Comparison of ENCODE assay signal across 10 mouse cellular contexts in the genomic region with DNA sequence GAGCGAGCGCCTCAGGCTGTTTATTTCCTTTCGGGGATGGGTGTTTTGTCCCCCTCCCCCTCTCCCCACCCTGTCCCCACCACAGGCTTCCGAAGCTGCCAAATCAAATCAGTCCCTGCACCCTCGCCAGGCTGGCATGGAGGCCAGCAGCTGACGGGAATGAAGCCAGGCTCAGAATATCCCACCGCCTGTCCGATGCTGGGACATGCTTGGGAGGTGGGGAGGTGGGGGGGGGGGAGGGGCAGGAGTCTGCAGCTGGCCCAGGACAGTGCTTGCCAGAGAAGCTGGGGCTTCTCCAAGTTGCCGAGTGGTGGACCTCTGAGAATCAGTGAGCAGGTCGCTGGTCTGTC. TPM values are rescaled to one million over a fixed set of nuclear protein-coding genes. Genes with fewer than 3 reads are reported as not detected.
A peak's percentile ranks its signal among the peaks of the same experiment; 100 is the strongest.
DNase-seq lines count a peak whose midpoint lies in the region; ATAC-seq and TF ChIP-seq lines count a peak whose summit lies in the region.
"Had no signal": no experiment of that assay in that cellular context is flagged by ENCODE, and none has a peak within 500 bp of the region (broad histone marks: within the 10 kb centered on the region; RNA-seq: fewer than 3 reads in every experiment).

No protein-coding gene starts in this region.

- WGBS in intestine, postnatal 0 days: 52% methylated on average over 10 of the region's 10 CpGs
- WGBS in intestine, embryonic 16.5 days: 42% methylated on average over 10 of the region's 10 CpGs
- 53% methylated on average over 10 of the region's 10 CpGs for WGBS in kidney, embryonic 15.5 days

- no peak overlapping the region for H3K4me2 ChIP-seq in intestine, postnatal 0 days (replicated peaks; ENCODE audit: low read depth)
- no peak overlapping the region for H3K4me2 ChIP-seq in intestine, embryonic 16.5 days (ENCODE audit: low read depth, low read length)
- no peak overlapping the region for H3K4me2 ChIP-seq in kidney, embryonic 15.5 days
- H3K4me2 ChIP-seq: embryonic facial prominence, embryonic 12.5 days had no signal

- no peak for TF ChIP-seq CTCF in intestine, postnatal 0 days (IDR thresholded peaks at IDR 0.05; ENCODE audit: low read depth)
- no peak for TF ChIP-seq CTCF in brain, embryonic 14.5 days (IDR thresholded peaks at IDR 0.05; ENCODE audit: borderline replicate concordance, extremely low read depth, insufficient read depth, insufficient read length)

- DNase-seq in brain, embryonic 14.5 days (ENCODE audit: low read depth): peak; percentile 89
- peak; percentile 67 to 69 for DNase-seq in gastrocnemius, postnatal 36 days
- DNase-seq in layer of hippocampus, adult 9-11 months: peak; percentile 79
- DNase-seq in kidney, postnatal 14 days: no peak
- DNase-seq in urinary bladder, postnatal 36 days (ENCODE audit: low spot score in 2 of 2): no peak

- no peak overlapping the region for H3K4me3 ChIP-seq in intestine, postnatal 0 days (ENCODE audit: low read depth, low read length)
- H3K4me3 ChIP-seq in intestine, embryonic 16.5 days (ENCODE audit: low read length): no peak overlapping the region
- no peak overlapping the region for H3K4me3 ChIP-seq in kidney, embryonic 15.5 days (replicated peaks)
- H3K4me3 ChIP-seq: embryonic facial prominence, embryonic 12.5 days had no signal

- no peak overlapping the region for H3K27ac ChIP-seq in intestine, postnatal 0 days (ENCODE audit: low read depth, low read length)
- H3K27ac ChIP-seq in intestine, embryonic 16.5 days (ENCODE audit: low read length): no peak overlapping the region
- H3K27ac ChIP-seq in kidney, embryonic 15.5 days: no peak overlapping the region
- H3K27ac ChIP-seq: embryonic facial prominence, embryonic 12.5 days; macrophage had no signal

- H3K9ac ChIP-seq in intestine, postnatal 0 days (ENCODE audit: low read depth, low read length): 0 out of 2 replicates have a peak overlapping the region, but pooled peaks have one; percentile 22
- no peak overlapping the region for H3K9ac ChIP-seq in intestine, embryonic 16.5 days (ENCODE audit: low read depth, low read length)
- no peak overlapping the region for H3K9ac ChIP-seq in kidney, embryonic 15.5 days
- H3K9ac ChIP-seq: embryonic facial prominence, embryonic 12.5 days had no signal

- H3K36me3 ChIP-seq in intestine, postnatal 0 days (ENCODE audit: control insufficient read depth, insufficient read depth): no peaks in the 10 kb centered on the region
- H3K36me3 ChIP-seq in intestine, embryonic 16.5 days (ENCODE audit: control insufficient read depth, insufficient read depth, low read length): no peaks in the 10 kb centered on the region
- no peaks in the 10 kb centered on the region for H3K36me3 ChIP-seq in kidney, embryonic 15.5 days
- H3K36me3 ChIP-seq: embryonic facial prominence, embryonic 12.5 days had no signal

- no peaks in the 10 kb centered on the region for H3K4me1 ChIP-seq in intestine, postnatal 0 days (replicated peaks; ENCODE audit: control insufficient read depth, insufficient read depth, low read length)
- H3K4me1 ChIP-seq in intestine, embryonic 16.5 days (ENCODE audit: control insufficient read depth, insufficient read depth, low read length): peaks cover 22% of the 10 kb centered on the region
- peaks cover 78% of the 10 kb centered on the region for H3K4me1 ChIP-seq in kidney, embryonic 15.5 days

- 0 out of 2 replicates have a peak, but pooled peaks cover 3% of the 10 kb centered on the region for H3K27me3 ChIP-seq in intestine, postnatal 0 days (replicated peaks; ENCODE audit: control insufficient read depth, insufficient read depth, low read length)
- no peaks in the 10 kb centered on the region for H3K27me3 ChIP-seq in intestine, embryonic 16.5 days (replicated peaks; ENCODE audit: control insufficient read depth, insufficient read depth, low read length)
- no peaks in the 10 kb centered on the region for H3K27me3 ChIP-seq in kidney, embryonic 15.5 days

- no peak for TF ChIP-seq POLR2A in brain, embryonic 14.5 days (IDR thresholded peaks at IDR 0.05; ENCODE audit: borderline replicate concordance, extremely low read depth, insufficient read depth, insufficient read length, poor library complexity, severe bottlenecking)

- H3K9me3 ChIP-seq in intestine, postnatal 0 days (ENCODE audit: control insufficient read depth): no peaks in the 10 kb centered on the region
- H3K9me3 ChIP-seq in intestine, embryonic 16.5 days (ENCODE audit: control insufficient read depth, low read length): no peaks in the 10 kb centered on the region
- H3K9me3 ChIP-seq in kidney, embryonic 15.5 days (replicated peaks): no peaks in the 10 kb centered on the region
- H3K9me3 ChIP-seq: embryonic facial prominence, embryonic 12.5 days had no signal

- intact Hi-C loops in gastrocnemius, postnatal 36 days (cut with DNase I): no loop called here

- ATAC-seq in intestine, postnatal 0 days: no peak
- no peak for ATAC-seq in intestine, embryonic 16.5 days
- no peak for ATAC-seq in kidney, embryonic 15.5 days (replicated peaks; ENCODE audit: low FRiP score)

RNA-seq across cellular contexts. Expression of gene Pde2a, which starts 39.1 kb away (rescaled TPM):
- 11.1 and 11.2 TPM in 2 replicates for polyA plus RNA-seq in intestine, postnatal 0 days (2015; fragmentation: Nextera tagmentation; extraction: Ambion mirVana)
- 23.0 and 23.5 TPM in 2 replicates for polyA plus RNA-seq in intestine, embryonic 16.5 days (2015; fragmentation: Nextera tagmentation; extraction: Ambion mirVana)
- polyA plus RNA-seq in brain, embryonic 14.5 days (2012; rRNA removed): 19.4 and 25.1 TPM in 2 replicates
- total RNA-seq in gastrocnemius, postnatal 36 days (2021): 10 to 100 TPM; 17.6 to 22.7 TPM
- polyA plus RNA-seq in kidney, embryonic 15.5 days (2015; fragmentation: Nextera tagmentation; extraction: Ambion mirVana): 37.3 and 39.5 TPM in 2 replicates

RNA-seq across cellular contexts. Expression of gene Gm45837, which starts 49.9 kb away (rescaled TPM):
- not detected in 2 replicates for polyA plus RNA-seq in intestine, postnatal 0 days (2015; fragmentation: Nextera tagmentation; extraction: Ambion mirVana)
- polyA plus RNA-seq in intestine, embryonic 16.5 days (2015; fragmentation: Nextera tagmentation; extraction: Ambion mirVana): not detected in 2 replicates
- polyA plus RNA-seq in brain, embryonic 14.5 days (2012; rRNA removed): 0.37 and 0.79 TPM in 2 replicates
- 1 to 10 TPM in 1 of 2 experiments, not detected in 1; 2.1 TPM for total RNA-seq in gastrocnemius, postnatal 36 days (2021)
- polyA plus RNA-seq in kidney, embryonic 15.5 days (2015; fragmentation: Nextera tagmentation; extraction: Ambion mirVana): 0.14 and 0.21 TPM in 2 replicates
- polyA plus RNA-seq: embryonic facial prominence, embryonic 12.5 days; macrophage had no signal

Comparison
In these comparisons a context has a peak if more than half of its experiments do, and no peak if none do; other contexts are left out.
1. DNase-seq: peak in brain, embryonic 14.5 days (single experiment), gastrocnemius, postnatal 36 days (2 of 2) and layer of hippocampus, adult 9-11 months (single experiment); none in kidney, postnatal 14 days (single experiment) and urinary bladder, postnatal 36 days (0 of 2).